Mouse (Mus musculus) inflammation-experienced regulatory T-cells, adult 16 weeks (primary cell): ENCODE data around the gene Tex10. TPM values are rescaled to one million over a fixed set of nuclear protein-coding genes. Genes with fewer than 3 reads are reported as not detected.

Experiments
- polyA plus RNA-seq: library from polyadenylated mRNA; unstranded; fragments of 100-300 nt; shearing (Covaris generic); gene quantifications from one replicate; pipeline ENCODE4 v1.2.1, GENCODE M21; 2017

Tex10 gene
- polyA plus RNA-seq: 90.7 TPM

GRCm38 (mm10) chr4:48472792-48473650 is at the start of gene Tex10:
TSS of gene Tex10 (minus strand) at chr4:48473459.

Other genes with a start within 250 kb of the Tex10 start
- 117 TPM for gene Erp44, start 193.9 kb downstream of the Tex10 start, polyA plus RNA-seq
- gene Invs, start 193.7 kb downstream of the Tex10 start, polyA plus RNA-seq: 30.8 TPM
- not detected for gene Msantd3, start 66.5 kb upstream of the Tex10 start, polyA plus RNA-seq
- gene Tmeff1, start 111.7 kb upstream of the Tex10 start, polyA plus RNA-seq: 0.59 TPM
- gene Cavin4, start 190.1 kb upstream of the Tex10 start, polyA plus RNA-seq: not detected